Mouse (Mus musculus): ENCODE measurements at regions not wholly inside any gene's neighbourhood (a gene's known extent, or its start where the extent isn't known, plus 50 kb on each side); places are given as distances from the start of the nearest gene placed in this dataset.

- Histone ChIP-seq H3K36me3 (no peaks in the 10 kb centered on the region), H3K4me1 (no peaks in the 10 kb centered on the region), H3K4me3 (replicated peaks) (no peak overlapping the region), H3K9me3 (replicated peaks) (no peaks in the 10 kb centered on the region), H3K4me2 (no peak overlapping the region), H3K27me3 (no peaks in the 10 kb centered on the region), H3K27ac (no peak overlapping the region), H3K9ac (no peak overlapping the region)
- WGBS: 85% methylated on average over 2 of the region's 2 CpGs
- ATAC-seq (replicated peaks; ENCODE audit: low FRiP score): no peak
Measured at GRCm38 (mm10) chr2:107964841-107965240, 674.4 kb downstream of the Kcna4 start.

- WGBS: 73% methylated on average over 7 of the region's 7 CpGs
- Histone ChIP-seq H3K9ac (no peak overlapping the region), H3K9me3 (replicated peaks) (no peaks in the 10 kb centered on the region), H3K27me3 (no peaks in the 10 kb centered on the region), H3K4me1 (no peaks in the 10 kb centered on the region), H3K4me3 (replicated peaks) (no peak overlapping the region), H3K36me3 (no peaks in the 10 kb centered on the region), H3K27ac (no peak overlapping the region), H3K4me2 (no peak overlapping the region)
- no peak for ATAC-seq (replicated peaks; ENCODE audit: low FRiP score)
Measured at GRCm38 (mm10) chr2:107965336-107966306, 675.2 kb downstream of the Kcna4 start.

- Histone ChIP-seq H3K4me3 (replicated peaks) (no peak overlapping the region), H3K27me3 (no peaks in the 10 kb centered on the region), H3K9ac (no peak overlapping the region), H3K27ac (no peak overlapping the region), H3K4me1 (no peaks in the 10 kb centered on the region), H3K9me3 (replicated peaks) (no peaks in the 10 kb centered on the region), H3K4me2 (no peak overlapping the region), H3K36me3 (no peaks in the 10 kb centered on the region)
- WGBS: 74% methylated on average over 2 of the region's 2 CpGs
- no peak for ATAC-seq (replicated peaks; ENCODE audit: low FRiP score)
Measured at GRCm38 (mm10) chr2:107968526-107968925, 678.1 kb downstream of the Kcna4 start.

GRCm38 (mm10) chr2:107969526-107969925 is 679.1 kb downstream of the Kcna4 start:
- Histone ChIP-seq H3K27me3 (no peaks in the 10 kb centered on the region), H3K27ac (no peak overlapping the region), H3K4me2 (no peak overlapping the region), H3K9ac (no peak overlapping the region), H3K36me3 (no peaks in the 10 kb centered on the region), H3K4me1 (no peaks in the 10 kb centered on the region), H3K4me3 (replicated peaks) (no peak overlapping the region), H3K9me3 (replicated peaks) (no peaks in the 10 kb centered on the region)
- no peak for ATAC-seq (replicated peaks; ENCODE audit: low FRiP score)
- WGBS: 81% methylated on average over 2 of the region's 2 CpGs

- Histone ChIP-seq H3K4me1 (no peaks in the 10 kb centered on the region), H3K4me2 (no peak overlapping the region), H3K4me3 (replicated peaks) (no peak overlapping the region), H3K36me3 (no peaks in the 10 kb centered on the region), H3K9me3 (replicated peaks) (no peaks in the 10 kb centered on the region), H3K27me3 (no peaks in the 10 kb centered on the region), H3K9ac (no peak overlapping the region), H3K27ac (no peak overlapping the region)
- ATAC-seq (replicated peaks; ENCODE audit: low FRiP score): no peak
- WGBS: 71% methylated on average over 4 of the region's 4 CpGs
Measured at GRCm38 (mm10) chr2:107973528-107973927, 683.1 kb downstream of the Kcna4 start.

GRCm38 (mm10) chr2:107994831-107995230 is 704.4 kb downstream of the Kcna4 start:
- no peaks in the 10 kb centered on the region for H3K27me3 ChIP-seq
- ATAC-seq (replicated peaks; ENCODE audit: low FRiP score): no peak
- H3K36me3 ChIP-seq: no peaks in the 10 kb centered on the region
- 63% methylated on average over 6 of the region's 6 CpGs for WGBS
- no peak overlapping the region for H3K4me2 ChIP-seq
- H3K9me3 ChIP-seq (replicated peaks): no peaks in the 10 kb centered on the region
- no peak overlapping the region for H3K9ac ChIP-seq
- H3K4me3 ChIP-seq (replicated peaks): no peak overlapping the region
- H3K27ac ChIP-seq: no peak overlapping the region
- H3K4me1 ChIP-seq: no peaks in the 10 kb centered on the region

- no peaks in the 10 kb centered on the region for H3K9me3 ChIP-seq (replicated peaks)
- no peak overlapping the region for H3K9ac ChIP-seq
- H3K27me3 ChIP-seq: no peaks in the 10 kb centered on the region
- 75% methylated on average over 3 of the region's 3 CpGs for WGBS
- no peak overlapping the region for H3K4me3 ChIP-seq (replicated peaks)
- H3K4me1 ChIP-seq: no peaks in the 10 kb centered on the region
- no peak overlapping the region for H3K27ac ChIP-seq
- H3K36me3 ChIP-seq: no peaks in the 10 kb centered on the region
- no peak overlapping the region for H3K4me2 ChIP-seq
- ATAC-seq (replicated peaks; ENCODE audit: low FRiP score): no peak
Measured at GRCm38 (mm10) chr2:108011534-108011933, 721.1 kb downstream of the Kcna4 start.

GRCm38 (mm10) chr2:108023206-108023605 is 732.8 kb downstream of the Kcna4 start:
- H3K27me3 ChIP-seq: no peaks in the 10 kb centered on the region
- 45% methylated on average over 3 of the region's 3 CpGs for WGBS
- H3K9me3 ChIP-seq (replicated peaks): no peaks in the 10 kb centered on the region
- H3K27ac ChIP-seq: no peak overlapping the region
- no peak overlapping the region for H3K9ac ChIP-seq
- H3K4me1 ChIP-seq: no peaks in the 10 kb centered on the region
- no peaks in the 10 kb centered on the region for H3K36me3 ChIP-seq
- ATAC-seq (replicated peaks; ENCODE audit: low FRiP score): no peak
- H3K4me3 ChIP-seq (replicated peaks): no peak overlapping the region
- H3K4me2 ChIP-seq: no peak overlapping the region

- Histone ChIP-seq H3K9ac (no peak overlapping the region), H3K36me3 (no peaks in the 10 kb centered on the region), H3K4me2 (no peak overlapping the region), H3K9me3 (replicated peaks) (no peaks in the 10 kb centered on the region), H3K4me3 (replicated peaks) (no peak overlapping the region), H3K27me3 (no peaks in the 10 kb centered on the region), H3K4me1 (no peaks in the 10 kb centered on the region), H3K27ac (no peak overlapping the region)
- ATAC-seq (replicated peaks; ENCODE audit: low FRiP score): no peak
- WGBS: 90% methylated on average over 2 of the region's 2 CpGs
Measured at GRCm38 (mm10) chr2:108030657-108031056, 740.2 kb downstream of the Kcna4 start.

GRCm38 (mm10) chr2:108032301-108033013 is 742.0 kb downstream of the Kcna4 start:
- no peaks in the 10 kb centered on the region for H3K4me1 ChIP-seq
- peak; percentile 86 for ATAC-seq (replicated peaks; ENCODE audit: low FRiP score)
- no peak overlapping the region for H3K4me2 ChIP-seq
- H3K9me3 ChIP-seq (replicated peaks): no peaks in the 10 kb centered on the region
- 63% methylated on average over 3 of the region's 3 CpGs for WGBS
- H3K27ac ChIP-seq: no peak overlapping the region
- H3K36me3 ChIP-seq: no peaks in the 10 kb centered on the region
- no peak overlapping the region for H3K9ac ChIP-seq
- no peaks in the 10 kb centered on the region for H3K27me3 ChIP-seq
- no peak overlapping the region for H3K4me3 ChIP-seq (replicated peaks)

- Histone ChIP-seq H3K27ac (no peak overlapping the region), H3K4me3 (replicated peaks) (no peak overlapping the region), H3K27me3 (no peaks in the 10 kb centered on the region), H3K9ac (no peak overlapping the region), H3K9me3 (replicated peaks) (no peaks in the 10 kb centered on the region), H3K36me3 (no peaks in the 10 kb centered on the region), H3K4me1 (no peaks in the 10 kb centered on the region), H3K4me2 (no peak overlapping the region)
- no peak for ATAC-seq (replicated peaks; ENCODE audit: low FRiP score)
- WGBS: 74% methylated on average over 8 of the region's 8 CpGs
Measured at GRCm38 (mm10) chr2:108033328-108034182, 743.1 kb downstream of the Kcna4 start.

- Histone ChIP-seq H3K4me2 (no peak overlapping the region), H3K4me1 (no peaks in the 10 kb centered on the region), H3K36me3 (no peaks in the 10 kb centered on the region), H3K27ac (no peak overlapping the region), H3K9ac (no peak overlapping the region), H3K4me3 (replicated peaks) (no peak overlapping the region), H3K9me3 (replicated peaks) (no peaks in the 10 kb centered on the region), H3K27me3 (no peaks in the 10 kb centered on the region)
- 69% methylated on average over 4 of the region's 4 CpGs for whole genome bisulfite sequencing
- ATAC-seq (replicated peaks; ENCODE audit: low FRiP score): no peak
Measured at GRCm38 (mm10) chr2:108034882-108035281, 744.4 kb downstream of the Kcna4 start.
